Mouse (Mus musculus) lung, embryonic 14.5 days (tissue): ENCODE results near the gene Ppp4r1. TPM values are rescaled to one million over a fixed set of nuclear protein-coding genes. Genes with fewer than 3 reads are reported as not detected.
A peak's percentile ranks its signal among the peaks of the same experiment; 100 is the strongest.

Experiments
- ATAC-seq: fragments of 200-750 bp; cut with Nextera tagmentation; 2 replicates; pipeline ENCODE4 v1.8.0; 2017; ENCODE audit warnings: mild to moderate bottlenecking, moderate TSS enrichment, moderate library complexity; ENCODE audit not compliant: insufficient read depth
- DNase-seq: peaks from one replicate; pipeline ENCODE4 v3.0.0-alpha.2; 2015
- H3K27ac ChIP-seq: fragments of 300-500 bp; sonication (generic); 2 replicates; pipeline ENCODE4 v1.5.1; 2014; ENCODE audit warnings: low read depth, mild to moderate bottlenecking, moderate library complexity
- H3K27me3 ChIP-seq: fragments of 300-500 bp; sonication (generic); 2 replicates; pipeline ENCODE4 v1.6.1; 2014; ENCODE audit warnings: low read length, control low read depth; ENCODE audit not compliant: insufficient read depth
- H3K36me3 ChIP-seq: fragments of 300-500 bp; sonication (generic); 2 replicates; pipeline ENCODE4 v1.6.1; 2014; ENCODE audit warnings: control low read depth; ENCODE audit not compliant: insufficient read depth
- H3K4me1 ChIP-seq: fragments of 300-500 bp; sonication (generic); 2 replicates; pipeline ENCODE4 v1.6.1; 2014; ENCODE audit warnings: antibody characterized with exemption, control low read depth; ENCODE audit not compliant: insufficient read depth
- H3K4me2 ChIP-seq: fragments of 300-500 bp; sonication (generic); 2 replicates; pipeline ENCODE4 v1.6.1; 2014; ENCODE audit warnings: mild to moderate bottlenecking
- H3K4me3 ChIP-seq: fragments of 300-500 bp; sonication (generic); 2 replicates; pipeline ENCODE4 v1.5.1; 2014; ENCODE audit warnings: low read depth, low read length
- H3K9ac ChIP-seq: fragments of 300-500 bp; sonication (generic); 2 replicates; pipeline ENCODE4 v1.6.1; 2014
- H3K9me3 ChIP-seq: fragments of 300-500 bp; sonication (generic); 2 replicates; pipeline ENCODE4 v1.6.1; 2016; ENCODE audit warnings: low read depth, low read length, control low read depth
- CTCF ChIP-seq: IDR thresholded peaks from 2 replicates; pipeline ENCODE4 v1.5.1; 2016; ENCODE audit warnings: antibody characterized with exemption, low read depth
- WGBS: fragments of 180-500 bp; shearing (Covaris S2); extraction: QIAGEN DNeasy Blood & Tissue Kit; methylation state at CpG from one replicate; pipeline ENCODE4 v1.1.7; 2014; 5-methylcytosine and 5-hydroxymethylcytosine counted together
- polyA plus RNA-seq: library from polyadenylated mRNA; unstranded; fragments of >200 nt; fragmentation: Nextera tagmentation; extraction: Ambion mirVana; gene quantifications from 2 replicates; pipeline ENCODE4 v1.2.1, GENCODE M21; 2014

The Ppp4r1 gene
- 50.6 and 51.5 TPM in 2 replicates for polyA plus RNA-seq

- Histone ChIP-seq H3K36me3 (0 out of 2 replicates have a peak, but pooled peaks cover 2% of the 10 kb centered on the region), H3K9me3 (no peaks in the 10 kb centered on the region), H3K4me1 (peaks cover 8% of the 10 kb centered on the region; the same call in 1 of the 2 replicates), H3K4me3 (peak within 1 kb of the TSS; percentile 93), H3K27me3 (no peaks in the 10 kb centered on the region), H3K27ac (peak within 1 kb of the TSS; percentile 99), H3K4me2 (peak within 1 kb of the TSS; percentile 74), H3K9ac (peak within 1 kb of the TSS; percentile 97)
- DNase-seq (peak; percentile 89), ATAC-seq (peak; percentile 89)
- TF ChIP-seq CTCF: peak; percentile 37
- WGBS: under 1% methylated on average over 80 of the region's 81 CpGs
These were observed at the start of gene Ppp4r1 for GRCm38 (mm10) chr17:65782551-65783141. Ppp4r1 (plus strand) TSS chr17:65782573.

DNA sequence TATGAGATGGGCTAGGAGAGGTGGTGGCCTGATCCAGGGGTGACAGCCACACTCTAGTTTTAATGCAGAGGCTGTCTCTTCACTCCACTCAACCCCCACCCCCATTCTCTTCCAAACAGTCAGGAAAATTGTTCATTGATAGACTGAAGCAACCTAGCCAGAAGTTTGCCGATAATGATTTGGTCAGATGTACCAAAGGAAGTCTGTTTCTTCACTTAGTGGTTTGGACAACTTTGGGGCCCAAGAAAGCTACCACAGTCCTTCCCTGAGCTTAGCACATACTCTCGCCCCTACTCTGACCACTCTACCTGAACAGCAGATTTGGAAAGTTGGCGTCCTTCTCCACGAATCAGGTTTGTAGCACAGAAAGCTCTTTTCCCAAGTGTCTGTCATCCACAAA lies 49.7 kb upstream of the Ppp4r1 start:
- Histone ChIP-seq H3K36me3 (no peaks in the 10 kb centered on the region), H3K27me3 (no peaks in the 10 kb centered on the region), H3K27ac (no peak overlapping the region), H3K4me3 (no peak overlapping the region), H3K4me2 (no peak overlapping the region), H3K4me1 (no peaks in the 10 kb centered on the region), H3K9me3 (no peaks in the 10 kb centered on the region), H3K9ac (no peak overlapping the region)
- ATAC-seq (no peak), DNase-seq (no peak)
- 75% methylated on average over 4 of the region's 4 CpGs for WGBS
- TF ChIP-seq CTCF: no peak

GRCm38 (mm10) chr17:65735088-65735487 lies 47.3 kb upstream of the Ppp4r1 start:
- H3K9me3 ChIP-seq: no peaks in the 10 kb centered on the region
- no peaks in the 10 kb centered on the region for H3K4me1 ChIP-seq
- ATAC-seq (no peak), DNase-seq (no peak)
- no peak overlapping the region for H3K4me3 ChIP-seq
- no peak for TF ChIP-seq CTCF
- H3K36me3 ChIP-seq: no peaks in the 10 kb centered on the region
- no peak overlapping the region for H3K9ac ChIP-seq
- H3K27ac ChIP-seq: no peak overlapping the region
- WGBS: 77% methylated on average over 2 of the region's 2 CpGs
- no peaks in the 10 kb centered on the region for H3K27me3 ChIP-seq
- no peak overlapping the region for H3K4me2 ChIP-seq

DNA sequence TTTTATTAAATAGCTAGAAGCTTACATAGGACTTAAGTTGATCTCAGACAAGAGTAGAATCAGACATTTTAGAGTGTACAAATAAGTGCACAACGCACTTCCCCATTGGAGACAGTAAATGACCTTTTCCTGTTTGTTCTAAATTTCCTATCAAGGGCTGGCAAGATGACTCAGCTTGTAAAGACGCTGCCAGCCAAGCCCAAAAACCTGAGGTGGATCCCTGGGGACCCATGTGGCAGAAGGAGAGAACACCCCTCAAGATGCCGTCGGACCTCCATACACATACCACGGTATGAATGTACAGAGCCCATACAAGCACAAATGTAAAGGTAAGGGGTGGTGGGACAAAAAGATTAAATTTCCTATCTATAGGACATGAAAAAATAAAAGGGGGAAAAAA lies 45.2 kb upstream of the Ppp4r1 start:
- H3K4me1 ChIP-seq: no peaks in the 10 kb centered on the region
- H3K27ac ChIP-seq: no peak overlapping the region
- no peaks in the 10 kb centered on the region for H3K36me3 ChIP-seq
- no peak overlapping the region for H3K9ac ChIP-seq
- no peaks in the 10 kb centered on the region for H3K9me3 ChIP-seq
- TF ChIP-seq CTCF: no peak
- no peak for DNase-seq
- no peak overlapping the region for H3K4me3 ChIP-seq
- H3K27me3 ChIP-seq: no peaks in the 10 kb centered on the region
- WGBS: 83% methylated on average over 5 of the region's 5 CpGs
- no peak overlapping the region for H3K4me2 ChIP-seq
- ATAC-seq: no peak

- Histone ChIP-seq H3K4me3 (no peak overlapping the region), H3K36me3 (no peaks in the 10 kb centered on the region), H3K9ac (no peak overlapping the region), H3K4me1 (no peaks in the 10 kb centered on the region), H3K4me2 (no peak overlapping the region), H3K27me3 (no peaks in the 10 kb centered on the region), H3K9me3 (no peaks in the 10 kb centered on the region), H3K27ac (no peak overlapping the region)
- peak; percentile 26 for DNase-seq
- ATAC-seq: no peak
- 82% methylated on average over 6 of the region's 6 CpGs for WGBS
- no peak for TF ChIP-seq CTCF
These were observed 44.8 kb upstream of the Ppp4r1 start for GRCm38 (mm10) chr17:65737622-65738021.

DNA sequence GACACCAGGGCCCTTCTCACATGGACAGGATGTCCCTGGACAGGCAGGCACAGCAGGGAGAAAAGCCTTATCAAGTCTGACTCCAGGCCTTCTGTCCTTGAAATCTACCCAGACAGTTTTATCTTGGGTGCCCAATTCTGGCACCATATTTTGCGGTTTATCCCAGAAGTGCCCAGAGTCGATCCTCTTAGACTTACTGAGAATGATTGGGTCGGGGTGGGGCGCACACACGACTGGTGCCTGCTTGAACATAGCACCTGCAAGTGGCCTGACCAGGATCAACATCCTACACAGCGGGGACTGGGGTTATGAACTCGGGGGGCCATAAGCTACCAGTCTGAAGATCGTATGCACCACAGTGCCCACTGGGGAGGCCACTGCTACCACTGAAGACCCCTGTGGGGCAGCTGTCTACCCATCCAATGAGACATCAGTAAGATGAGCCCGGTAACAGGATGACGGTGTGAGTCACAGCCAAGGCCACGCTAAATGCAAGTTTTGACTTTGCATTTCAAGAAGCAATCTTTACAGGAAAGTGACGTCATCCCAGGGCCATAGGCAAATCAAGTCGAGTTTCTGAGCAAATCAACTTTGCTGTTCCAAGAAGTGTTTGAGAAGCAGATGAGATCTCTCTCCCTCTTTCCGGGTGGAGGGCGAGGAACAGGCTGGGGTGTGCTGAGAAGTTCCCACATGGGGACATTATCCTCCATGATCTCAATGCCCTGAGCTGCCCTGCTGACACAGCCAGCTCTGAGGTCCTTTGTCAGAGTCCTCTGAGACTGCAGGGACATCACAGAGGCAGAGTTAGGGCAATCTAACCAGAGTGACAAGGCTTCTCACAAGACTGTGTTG lies 42.3 kb upstream of the Ppp4r1 start:
- Histone ChIP-seq H3K9me3 (no peaks in the 10 kb centered on the region), H3K27ac (no peak overlapping the region), H3K4me2 (no peak overlapping the region), H3K4me1 (no peaks in the 10 kb centered on the region), H3K27me3 (no peaks in the 10 kb centered on the region), H3K36me3 (no peaks in the 10 kb centered on the region), H3K9ac (no peak overlapping the region), H3K4me3 (no peak overlapping the region)
- DNase-seq: no peak
- WGBS: 77% methylated on average over 15 of the region's 15 CpGs
- no peak for TF ChIP-seq CTCF
- ATAC-seq: no peak

DNA sequence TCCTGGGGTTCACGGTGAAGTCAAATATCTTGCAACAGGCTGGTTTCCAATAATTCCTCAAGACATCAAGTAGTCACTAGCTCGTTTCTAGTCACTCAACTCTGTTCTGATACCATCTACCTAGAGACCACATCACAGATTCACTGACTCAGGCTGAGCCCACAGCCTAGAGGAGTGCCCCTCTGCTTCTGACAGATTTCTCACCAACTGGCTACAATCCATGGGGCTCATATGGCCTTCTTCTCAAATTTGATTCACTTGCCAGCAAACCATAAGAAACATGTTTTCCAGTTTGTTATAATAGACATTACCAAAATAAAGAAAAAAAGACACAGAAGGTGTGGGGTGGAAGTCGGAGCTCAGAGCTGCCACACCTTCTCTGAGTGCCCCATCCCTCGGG lies 40.8 kb upstream of the Ppp4r1 start:
- Histone ChIP-seq H3K4me3 (no peak overlapping the region), H3K4me1 (no peaks in the 10 kb centered on the region), H3K9me3 (no peaks in the 10 kb centered on the region), H3K27ac (no peak overlapping the region), H3K27me3 (no peaks in the 10 kb centered on the region), H3K4me2 (no peak overlapping the region), H3K36me3 (no peaks in the 10 kb centered on the region), H3K9ac (no peak overlapping the region)
- ATAC-seq: no peak
- TF ChIP-seq CTCF: no peak
- 87% methylated on average over 4 of the region's 4 CpGs for WGBS
- DNase-seq: no peak
